Mouse (Mus musculus) limb, embryonic 14.5 days (tissue): ENCODE results near the gene Car11. TPM values are rescaled to one million over a fixed set of nuclear protein-coding genes. Genes with fewer than 3 reads are reported as not detected.

Source experiments
- ATAC-seq: fragments of 200-750 bp; cut with Nextera tagmentation; 2 replicates; pipeline ENCODE4 v1.8.0; 2017; ENCODE audit warnings: low read depth, moderate number of reproducible peaks, moderate TSS enrichment; ENCODE audit not compliant: low FRiP score
- DNase-seq: peaks from one replicate; pipeline ENCODE4 v3.0.0-alpha.2; 2015; ENCODE audit warnings: low spot score
- H3K27ac ChIP-seq: fragments of 300-500 bp; sonication (generic); replicated peaks from 2 replicates; pipeline ENCODE4 v1.5.1; 2014; ENCODE audit warnings: low read depth, mild to moderate bottlenecking, low read length, moderate library complexity, mixed read lengths
- H3K27me3 ChIP-seq: fragments of 300-500 bp; sonication (generic); 2 replicates; pipeline ENCODE4 v1.6.1; 2014; ENCODE audit warnings: low read length, mixed read lengths; ENCODE audit not compliant: control insufficient read depth, insufficient read depth
- H3K36me3 ChIP-seq: fragments of 300-500 bp; sonication (generic); 2 replicates; pipeline ENCODE4 v1.6.1; 2014; ENCODE audit warnings: mild to moderate bottlenecking, low read length, moderate library complexity, mixed read lengths; ENCODE audit not compliant: control insufficient read depth, insufficient read depth
- H3K4me1 ChIP-seq: fragments of 300-500 bp; sonication (generic); 2 replicates; pipeline ENCODE4 v1.6.1; 2014; ENCODE audit warnings: antibody characterized with exemption, low read length, mixed read lengths; ENCODE audit not compliant: control insufficient read depth, insufficient read depth
- H3K4me2 ChIP-seq: fragments of 300-500 bp; sonication (generic); replicated peaks from 2 replicates; pipeline ENCODE4 v1.6.1; 2014; ENCODE audit warnings: low read depth, mild to moderate bottlenecking, low read length, moderate library complexity; ENCODE audit not compliant: severe bottlenecking
- H3K4me3 ChIP-seq: fragments of 300-500 bp; sonication (generic); replicated peaks from 2 replicates; pipeline ENCODE4 v1.5.1; 2014; ENCODE audit warnings: low read length
- H3K9ac ChIP-seq: fragments of 300-500 bp; sonication (generic); 2 replicates; pipeline ENCODE4 v1.6.1; 2014; ENCODE audit warnings: mild to moderate bottlenecking, low read depth, low read length, moderate library complexity; ENCODE audit not compliant: severe bottlenecking
- H3K9me3 ChIP-seq: fragments of 300-500 bp; sonication (generic); 2 replicates; pipeline ENCODE4 v1.6.1; 2016; ENCODE audit warnings: low read length; ENCODE audit not compliant: control insufficient read depth
- POLR2A ChIP-seq: fragments of 200-500 bp; IDR thresholded peaks from 2 replicates; pipeline ENCODE4 v1.8.0; 2012; ENCODE audit warnings: inconsistent platforms, mild to moderate bottlenecking, moderate library complexity, borderline replicate concordance; ENCODE audit not compliant: insufficient read depth, insufficient read length; ENCODE audit errors: extremely low read depth
- WGBS: fragments of 180-500 bp; shearing (Covaris S2); extraction: QIAGEN DNeasy Blood & Tissue Kit; methylation state at CpG from one replicate; pipeline ENCODE4 v1.1.7; 2014; 5-methylcytosine and 5-hydroxymethylcytosine counted together
- polyA plus RNA-seq, 2 experiments: library from polyadenylated mRNA; depleted of rRNA in 1 of 2; stranded (reverse) in 1 of 2; unstranded in 1 of 2; fragments of >200 nt; fragmentation: Nextera tagmentation in 1 of 2; extraction: Ambion mirVana in 1 of 2; gene quantifications; 2 replicates each; pipeline versions ENCODE4 v1.2.1 to v1.2.3; 2012 to 2014

The Car11 gene
- polyA plus RNA-seq, 2 experiments, result 9.5 to 34.1 TPM

- peak overlapping the region; percentile 47 for H3K4me3 ChIP-seq
- WGBS, result 85% methylated on average over 19 of the region's 19 CpGs
- H3K27ac ChIP-seq, result no peak overlapping the region; the same call in 1 of the 2 replicates
- peaks cover 49% of the 10 kb centered on the region for H3K36me3 ChIP-seq
- H3K27me3 ChIP-seq, result no peaks in the 10 kb centered on the region
- H3K4me1 ChIP-seq, result peaks cover 31% of the 10 kb centered on the region
- no peak for TF ChIP-seq POLR2A
- peak overlapping the region; percentile 34; the same call in 1 of the 2 replicates for H3K9ac ChIP-seq
- no peak for ATAC-seq
- no peaks in the 10 kb centered on the region for H3K9me3 ChIP-seq
- H3K4me2 ChIP-seq, result peak overlapping the region; percentile 88
- DNase-seq, result no peak
Measured at GRCm38 (mm10) chr7:45715741-45716459, 16.3 kb downstream of the Car11 start.

- H3K4me1 ChIP-seq, result peaks cover 31% of the 10 kb centered on the region
- H3K9me3 ChIP-seq, result no peaks in the 10 kb centered on the region
- no peak for ATAC-seq
- peak overlapping the region; percentile 88 for H3K4me2 ChIP-seq
- H3K27me3 ChIP-seq, result no peaks in the 10 kb centered on the region
- H3K4me3 ChIP-seq, result peak overlapping the region; percentile 77; the same call in 1 of the 2 replicates
- no peak overlapping the region for H3K27ac ChIP-seq
- no peak for TF ChIP-seq POLR2A
- peaks cover 49% of the 10 kb centered on the region for H3K36me3 ChIP-seq
- no peak for DNase-seq
- 91% methylated on average over 3 of the region's 3 CpGs for WGBS
- H3K9ac ChIP-seq, result no peak overlapping the region
Measured at GRCm38 (mm10) chr7:45716460-45716857, 16.8 kb downstream of the Car11 start.

GRCm38 (mm10) chr7:45716952-45717917 is 17.6 kb downstream of the Car11 start:
- no peaks in the 10 kb centered on the region for H3K9me3 ChIP-seq
- ATAC-seq (peak; percentile 38), DNase-seq (no peak)
- peaks cover 49% of the 10 kb centered on the region for H3K36me3 ChIP-seq
- H3K4me1 ChIP-seq, result peaks cover 31% of the 10 kb centered on the region
- H3K4me3 ChIP-seq, result peak overlapping the region; percentile 77
- peak overlapping the region; percentile 73 for H3K9ac ChIP-seq
- TF ChIP-seq POLR2A, result no peak
- peak overlapping the region; percentile 88 for H3K4me2 ChIP-seq
- no peaks in the 10 kb centered on the region for H3K27me3 ChIP-seq
- H3K27ac ChIP-seq, result peak overlapping the region; percentile 70
- 8% methylated on average over 31 of the region's 31 CpGs for WGBS

GRCm38 (mm10) chr7:45717918-45718297 is 18.3 kb downstream of the Car11 start, which contains the start of gene Sphk2:
TSS of gene Sphk2 (minus strand) at chr7:45718002.
- Histone ChIP-seq H3K4me3 (peak within 1 kb of the TSS; percentile 77), H3K4me1 (peaks cover 31% of the 10 kb centered on the region), H3K36me3 (peaks cover 49% of the 10 kb centered on the region), H3K4me2 (peak within 1 kb of the TSS; percentile 89), H3K27ac (peak within 1 kb of the TSS; percentile 92), H3K9me3 (no peaks in the 10 kb centered on the region), H3K9ac (peak within 1 kb of the TSS; percentile 96), H3K27me3 (no peaks in the 10 kb centered on the region)
- ATAC-seq (peak; percentile 84), DNase-seq (peak; percentile 98)
- TF ChIP-seq POLR2A, result peak; percentile 96; the same call in 1 of the 2 replicates
- WGBS, result under 1% methylated on average over 39 of the region's 41 CpGs

GRCm38 (mm10) chr7:45718331-45718730 is 18.7 kb downstream of the Car11 start:
- DNase-seq (no peak), ATAC-seq (no peak)
- TF ChIP-seq POLR2A, result no peak
- Histone ChIP-seq H3K4me1 (peaks cover 31% of the 10 kb centered on the region), H3K9ac (peak overlapping the region; percentile 96), H3K9me3 (no peaks in the 10 kb centered on the region), H3K4me3 (peak overlapping the region; percentile 77), H3K27me3 (no peaks in the 10 kb centered on the region), H3K36me3 (peaks cover 48% of the 10 kb centered on the region), H3K27ac (peak overlapping the region; percentile 92), H3K4me2 (peak overlapping the region; percentile 89)
- WGBS, result under 1% methylated on average over 20 of the region's 20 CpGs
